Mouse (Mus musculus): ENCODE measurements at regions not wholly inside any gene's neighbourhood (a gene's known extent, or its start where the extent isn't known, plus 50 kb on each side); places are given as distances from the start of the nearest gene placed in this dataset.
"Not testable (repeated sequence)": the region's sequence is repeated elsewhere in the genome, so short reads cannot be mapped to it uniquely, and the experiment has no call there.

- no peak for DNase-seq
Observed at GRCm38 (mm10) chr3:37835135-37835534, 110.8 kb upstream of the Gm5148 start.

- no peak for DNase-seq
Observed at GRCm38 (mm10) chr3:37834626-37835025, 110.3 kb upstream of the Gm5148 start.

- no peak for DNase-seq
Observed at GRCm38 (mm10) chr3:37833387-37833786, 109.1 kb upstream of the Gm5148 start.

- DNase-seq = no peak
Observed at GRCm38 (mm10) chr3:37827546-37827945, 103.3 kb upstream of the Gm5148 start.

- no peak for DNase-seq
Observed at GRCm38 (mm10) chr3:37825602-37826001, 101.3 kb upstream of the Gm5148 start.

- no peak for DNase-seq
Observed at GRCm38 (mm10) chr3:37824681-37825080, 100.4 kb upstream of the Gm5148 start.

GRCm38 (mm10) chr3:37819503-37819902, 95.2 kb upstream of the Gm5148 start:
- no peak for DNase-seq

GRCm38 (mm10) chr3:37817434-37817805, 93.1 kb upstream of the Gm5148 start:
- no peak for DNase-seq

GRCm38 (mm10) chr3:37816781-37817433, 92.6 kb upstream of the Gm5148 start:
- no peak for DNase-seq

GRCm38 (mm10) chr3:37815771-37816170, 91.5 kb upstream of the Gm5148 start:
- no peak for DNase-seq

GRCm38 (mm10) chr3:37812936-37813335, 88.6 kb upstream of the Gm5148 start:
- DNase-seq = no peak

GRCm38 (mm10) chr3:37811429-37811828, 87.1 kb upstream of the Gm5148 start:
- no peak for DNase-seq

GRCm38 (mm10) chr3:37810763-37811162, 86.5 kb upstream of the Gm5148 start:
- no peak for DNase-seq

- DNase-seq = no peak
Observed at GRCm38 (mm10) chr3:37805805-37806148, 81.5 kb upstream of the Gm5148 start.

- DNase-seq = no peak
Observed at GRCm38 (mm10) chr3:37804941-37805804, 80.9 kb upstream of the Gm5148 start.

- no peak for DNase-seq
Observed at GRCm38 (mm10) chr3:37804261-37804660, 80.0 kb upstream of the Gm5148 start.

- DNase-seq = not testable (repeated sequence)
Observed at GRCm38 (mm10) chr3:37803781-37804180, 79.5 kb upstream of the Gm5148 start.

- no peak for DNase-seq
Observed at GRCm38 (mm10) chr3:37801551-37801950, 77.3 kb upstream of the Gm5148 start.

- DNase-seq = no peak
Observed at GRCm38 (mm10) chr3:37799809-37800208, 75.5 kb upstream of the Gm5148 start.

GRCm38 (mm10) chr3:37789711-37790110, 65.4 kb upstream of the Gm5148 start:
- no peak for DNase-seq

- DNase-seq = no peak
Observed at GRCm38 (mm10) chr3:37789143-37789697, 64.9 kb upstream of the Gm5148 start.

GRCm38 (mm10) chr3:37788366-37788765, 64.1 kb upstream of the Gm5148 start:
- DNase-seq = no peak

- no peak for DNase-seq
Observed at GRCm38 (mm10) chr3:37786792-37787191, 62.5 kb upstream of the Gm5148 start.

- no peak for DNase-seq
Observed at GRCm38 (mm10) chr3:37781086-37781485, 56.8 kb upstream of the Gm5148 start.
